Mouse (Mus musculus) heart, adult 9 months (tissue): Measurements from ENCODE around the gene Golga3.
A peak's percentile ranks its signal among the peaks of the same experiment; 100 is the strongest.

Experiments used
- DNase-seq, 2 experiments: peaks; one replicate each; pipeline ENCODE4 v3.0.0; 2022; ENCODE audit warnings: low spot score in 2 of 2

Gene Golga3

DNA sequence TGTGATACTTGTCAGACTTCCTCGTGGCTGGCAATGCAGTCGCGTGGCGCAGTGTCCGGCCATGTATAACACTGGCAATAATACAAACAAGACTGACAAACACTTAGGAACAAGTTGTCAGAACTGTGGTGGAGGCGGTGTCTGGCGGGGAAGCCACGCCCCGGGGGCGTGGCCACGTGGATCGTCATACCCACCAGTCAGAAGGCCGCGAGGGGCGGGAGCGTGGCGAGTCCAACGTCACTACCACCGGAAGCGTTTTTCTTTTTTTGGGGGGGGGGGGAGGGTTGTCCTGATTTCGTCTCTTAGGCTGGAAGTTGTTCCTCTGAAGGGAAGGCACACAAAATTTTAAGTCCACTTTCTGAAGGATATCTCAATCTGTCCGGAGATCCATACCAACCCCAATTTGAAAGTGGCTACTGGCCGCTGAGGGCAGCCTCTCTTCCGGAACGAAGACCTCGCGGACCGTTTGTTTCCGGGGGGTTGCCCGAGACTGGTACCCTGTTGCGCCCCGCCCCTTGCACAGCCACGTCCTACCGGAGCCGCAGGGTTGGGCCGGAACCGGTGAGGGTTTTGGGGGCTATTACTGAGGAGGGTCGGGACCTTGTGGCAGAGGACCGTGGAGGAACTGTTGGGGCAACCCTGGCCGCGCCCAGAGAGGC, at the start of gene Golga3:
Gene Golga3 (plus strand): TSS at position 340 of the 659 bp plus-strand sequence.
- peak; percentile 87 to 95 for DNase-seq

- peak; percentile 98 to 99 for DNase-seq
Measured at GRCm38 (mm10) chr5:110135293-110136086, 41.0 kb upstream of the Golga3 start, which contains the start of gene Chfr. TSS of gene Chfr (plus strand) at chr5:110135842.

- no peak for DNase-seq
Measured at GRCm38 (mm10) chr5:110136087-110136464, 40.4 kb upstream of the Golga3 start.

DNA sequence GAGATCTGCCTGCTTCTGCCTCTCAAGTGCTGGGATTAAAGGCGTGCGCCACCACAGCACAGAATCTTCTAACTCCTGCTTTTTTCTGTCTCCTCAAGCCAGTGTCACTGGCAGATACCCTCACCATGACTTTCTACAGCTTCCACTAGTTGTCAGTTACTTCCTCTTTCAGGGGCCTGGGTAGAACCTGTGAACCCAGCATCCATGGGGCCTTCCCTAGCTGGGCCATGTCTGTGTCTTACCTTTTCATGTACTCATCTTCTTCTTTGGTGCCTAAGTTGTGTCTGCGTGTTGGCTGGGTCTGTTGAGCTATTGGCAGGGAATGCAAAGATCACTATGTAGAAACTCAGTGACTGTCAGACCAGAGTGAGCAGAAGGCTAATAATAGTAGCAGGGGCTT, 38.7 kb upstream of the Golga3 start:
- no peak for DNase-seq

DNA sequence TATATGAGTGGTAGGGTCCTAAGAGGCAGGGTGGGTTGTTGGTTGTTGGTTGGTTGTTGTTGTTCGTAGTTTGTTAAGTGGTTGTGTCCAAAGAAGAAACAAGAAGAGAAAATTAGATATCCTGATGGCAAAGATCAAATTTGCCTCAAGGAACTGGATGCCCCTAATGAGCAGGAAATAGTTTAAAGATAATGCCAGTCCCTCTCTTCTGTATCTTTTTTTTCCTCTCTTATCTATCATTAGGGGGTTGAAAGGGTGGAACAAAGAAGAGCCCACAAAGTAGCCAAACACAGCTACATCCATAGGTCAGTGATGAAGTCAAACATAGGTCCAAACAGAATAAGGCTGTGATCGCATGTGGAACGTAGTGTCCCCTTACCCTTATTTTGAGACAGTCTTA, 37.2 kb upstream of the Golga3 start:
- DNase-seq = no peak

DNA sequence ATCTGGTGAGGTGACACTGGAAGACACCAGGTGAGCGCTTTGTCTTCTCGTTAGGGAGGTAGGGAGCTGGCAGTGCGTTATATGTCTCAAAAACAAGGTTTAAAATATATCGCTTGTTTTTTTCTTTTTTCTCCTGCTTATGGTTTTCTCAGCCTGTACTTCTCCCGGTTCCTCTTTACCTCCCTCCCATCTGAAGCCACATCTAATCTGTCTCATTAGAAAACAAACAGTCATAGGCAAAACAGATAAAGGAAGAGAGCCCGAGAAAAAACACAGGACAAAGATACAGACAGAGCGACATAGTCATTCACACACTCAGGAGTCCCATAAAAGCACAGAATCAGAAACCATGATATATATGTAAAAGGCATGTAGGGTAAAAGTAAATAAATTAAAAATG, 36.1 kb upstream of the Golga3 start:
- DNase-seq = no peak

- peak; percentile 5 to 22 for DNase-seq
Measured at GRCm38 (mm10) chr5:110142309-110142708, 34.2 kb upstream of the Golga3 start.

DNA sequence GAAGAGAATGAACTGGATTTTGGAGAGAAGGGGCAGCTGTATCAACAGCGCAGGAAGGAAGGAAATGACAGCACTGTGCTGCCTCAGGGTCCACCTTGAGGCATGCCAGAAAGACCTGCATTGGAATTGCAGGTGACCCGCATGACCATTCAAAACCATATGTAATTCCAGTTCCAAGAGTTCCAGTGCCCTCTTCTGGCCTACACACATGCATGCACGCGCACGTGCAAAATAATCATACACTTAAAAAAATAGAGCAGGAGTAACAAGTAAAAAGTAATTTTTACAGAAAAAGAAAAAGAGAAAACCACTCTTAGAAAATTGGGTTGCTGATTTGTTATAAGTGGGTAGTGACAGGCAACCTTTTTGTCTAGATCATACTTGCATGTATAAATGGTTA, 33.5 kb upstream of the Golga3 start:
- no peak for DNase-seq

GRCm38 (mm10) chr5:110169374-110169773, 7.1 kb upstream of the Golga3 start:
- DNase-seq = no peak

DNA sequence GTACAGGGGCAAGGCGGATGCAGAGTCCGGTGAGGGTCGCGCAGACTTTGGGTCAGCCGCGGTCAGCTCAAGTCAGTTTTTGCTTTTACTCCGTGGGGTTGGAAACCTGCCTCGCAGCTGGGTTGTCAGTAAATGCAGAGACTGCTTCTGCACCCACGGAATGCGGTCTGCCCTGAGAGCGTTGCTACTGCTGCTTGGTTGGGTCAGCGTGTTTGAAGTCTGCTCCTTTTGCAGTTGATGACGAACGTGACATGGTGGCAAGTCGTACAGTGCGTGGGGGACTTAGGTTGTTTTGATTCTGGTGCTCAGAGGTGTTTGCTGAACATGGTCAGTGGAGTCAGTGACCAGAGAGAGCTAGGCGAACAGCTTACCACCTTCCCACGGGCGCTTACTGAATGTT, 520 bp downstream of the Golga3 start:
- DNase-seq = no peak

GRCm38 (mm10) chr5:110178628-110179027, 2.1 kb downstream of the Golga3 start:
- no peak for DNase-seq

DNA sequence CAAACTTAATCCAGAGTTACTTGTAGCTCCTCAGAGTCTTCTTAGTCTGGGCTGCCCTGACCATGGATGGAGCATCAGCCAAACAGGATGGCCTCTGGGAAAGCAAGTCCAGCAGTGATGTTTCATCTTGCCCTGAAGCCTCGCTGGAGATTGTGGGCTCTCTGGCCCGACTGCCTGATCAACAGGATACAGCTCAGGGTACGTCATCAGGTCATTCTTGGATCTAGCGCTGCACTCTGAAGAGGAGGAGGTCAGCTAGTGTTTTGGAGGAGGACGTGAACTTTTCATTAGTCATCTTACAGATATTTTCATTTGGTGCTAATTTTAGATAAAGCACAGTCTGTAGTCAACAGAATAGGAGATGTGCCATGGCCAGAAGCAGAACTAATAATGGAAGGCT, 5.2 kb downstream of the Golga3 start:
- peak; percentile 39 to 46 for DNase-seq

GRCm38 (mm10) chr5:110203164-110203895, 26.8 kb downstream of the Golga3 start:
- DNase-seq = no peak

DNA sequence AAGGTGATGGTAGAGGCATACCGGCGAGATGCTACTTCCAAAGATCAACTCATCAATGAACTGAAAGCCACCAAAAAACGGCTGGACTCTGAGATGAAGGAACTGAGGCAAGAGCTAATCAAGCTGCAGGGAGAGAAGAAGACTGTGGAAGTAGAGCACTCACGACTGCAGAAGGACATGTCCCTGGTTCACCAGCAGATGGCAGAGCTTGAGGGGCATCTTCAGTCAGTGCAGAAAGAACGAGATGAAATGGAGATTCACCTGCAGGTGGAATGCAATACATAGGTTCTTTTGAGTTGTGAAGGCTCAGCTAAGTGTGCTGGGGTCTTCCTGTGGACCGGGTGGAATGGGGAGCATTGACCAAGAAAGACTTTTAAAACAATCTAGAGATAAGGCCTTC, 28.3 kb downstream of the Golga3 start:
- no peak for DNase-seq

GRCm38 (mm10) chr5:110211312-110211711, 34.8 kb downstream of the Golga3 start:
- no peak for DNase-seq

DNA sequence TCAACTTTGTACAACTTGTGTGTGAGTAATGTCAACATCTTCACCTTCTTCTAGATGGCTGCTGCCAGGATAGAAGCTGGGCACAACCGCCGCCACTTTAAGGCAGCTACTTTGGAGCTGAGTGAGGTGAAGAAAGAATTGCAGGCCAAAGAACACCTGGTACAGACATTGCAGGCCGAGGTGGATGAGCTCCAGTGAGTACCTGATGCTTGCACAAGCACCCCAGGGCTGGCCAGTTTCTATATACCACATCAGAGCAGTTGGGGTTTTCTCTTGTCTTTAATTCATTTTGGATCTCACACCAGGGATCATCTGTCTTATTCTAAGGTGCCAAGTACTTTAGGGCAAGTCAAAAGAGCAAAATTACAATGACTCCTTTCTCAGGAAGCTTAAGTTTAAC, 40.3 kb downstream of the Golga3 start:
- DNase-seq = no peak

DNA sequence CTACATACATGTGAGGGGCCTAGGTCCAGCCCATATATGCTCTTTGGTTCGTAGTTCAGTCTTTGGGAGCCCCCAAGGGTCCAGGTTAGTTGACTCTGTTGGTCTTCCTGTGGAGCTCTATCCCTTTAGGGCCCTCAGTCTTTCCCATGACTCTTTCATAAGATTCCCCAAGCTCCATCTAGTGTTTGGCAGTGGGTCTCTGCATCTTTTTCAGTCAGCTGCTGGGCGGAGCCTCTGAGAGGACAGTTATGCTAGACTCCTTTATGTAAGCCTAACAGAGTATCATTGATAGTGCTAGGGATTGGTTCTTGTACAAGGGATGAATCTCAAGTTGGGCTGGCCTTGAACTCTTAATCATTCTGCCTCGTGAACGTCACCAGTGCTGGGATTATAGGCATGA, 43.8 kb downstream of the Golga3 start:
- no peak for DNase-seq

DNA sequence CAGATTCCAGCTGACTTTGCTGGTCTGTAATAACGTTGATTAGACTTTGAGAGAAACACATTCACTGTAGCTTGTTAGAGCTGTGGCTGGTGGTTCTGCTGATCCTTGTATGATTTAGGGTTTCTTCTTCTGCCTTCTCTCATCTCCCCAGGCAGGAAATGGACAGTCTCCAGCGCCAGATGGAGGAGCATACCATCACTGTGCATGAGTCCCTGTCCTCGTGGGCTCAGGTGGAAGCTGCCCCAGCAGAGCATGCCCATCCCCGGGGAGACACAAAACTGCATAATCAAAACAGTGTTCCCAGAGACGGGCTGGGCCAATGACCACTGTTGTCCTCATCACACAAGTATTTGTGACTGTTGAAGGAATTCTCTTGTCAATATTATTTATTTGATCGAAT, 46.3 kb downstream of the Golga3 start:
- DNase-seq = no peak

DNA sequence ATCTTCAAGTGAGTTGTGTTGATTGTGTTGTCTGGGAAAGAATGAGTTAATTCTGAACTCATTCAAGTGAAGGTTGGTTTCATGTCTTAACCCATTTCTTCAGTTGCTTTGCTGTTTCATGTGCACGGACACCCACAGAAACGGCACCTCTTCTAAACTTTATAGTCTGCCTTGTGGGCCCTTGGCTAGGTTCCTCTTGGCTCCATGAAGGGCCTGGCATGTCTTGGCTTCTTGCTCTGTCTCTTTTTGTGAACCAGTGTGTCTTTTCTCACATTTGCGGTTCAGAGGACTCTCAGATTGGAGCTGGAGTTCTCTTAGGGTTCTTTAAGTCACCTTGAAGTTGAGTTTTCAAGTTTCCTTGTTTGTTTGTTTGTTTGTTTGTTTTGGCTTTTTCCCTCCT, 48.6 kb downstream of the Golga3 start:
- no peak for DNase-seq

DNA sequence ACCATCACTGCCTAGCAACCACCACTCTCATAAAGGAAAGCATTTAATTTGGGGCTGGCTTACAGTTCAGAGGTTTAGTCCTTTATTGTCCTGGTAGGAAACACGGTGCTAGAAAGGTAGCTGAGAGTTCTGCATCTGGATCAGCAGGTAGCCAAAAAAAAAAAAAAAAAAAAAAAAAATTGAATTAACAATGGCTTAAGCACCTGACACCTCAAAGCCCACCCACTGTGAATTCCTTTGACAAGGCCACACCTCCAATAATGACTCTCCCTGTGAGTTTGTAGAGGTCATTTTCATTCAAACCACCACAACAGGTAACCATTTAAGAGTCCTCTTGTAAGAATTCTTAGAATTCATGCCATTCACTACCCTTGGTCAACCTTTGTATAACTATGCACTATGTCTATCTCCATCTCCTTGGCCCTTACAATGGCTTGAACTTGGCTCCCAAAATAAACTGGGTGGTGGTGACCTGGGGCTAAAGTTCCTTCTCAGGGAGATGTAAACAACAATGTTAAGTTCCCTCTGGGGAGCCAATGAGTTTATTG, 50.9 kb downstream of the Golga3 start:
- DNase-seq = no peak

DNA sequence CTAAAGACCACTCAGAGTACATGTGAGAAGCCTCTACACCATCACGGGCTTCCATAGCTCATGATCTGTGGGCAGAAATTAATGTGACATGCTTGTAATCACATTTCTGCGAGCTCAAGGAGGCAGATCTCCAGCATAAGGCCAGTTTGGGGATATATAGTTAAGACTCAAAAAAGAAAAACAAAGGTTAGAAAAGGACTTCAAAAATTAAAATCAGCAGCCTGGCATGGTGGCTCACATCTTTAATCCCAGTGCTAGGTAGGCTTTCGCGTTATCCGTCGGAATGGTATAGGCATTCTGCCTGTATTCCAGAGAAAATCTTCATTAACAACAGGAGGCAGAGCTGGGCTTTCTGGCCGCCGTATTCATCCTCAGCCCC, 53.9 kb downstream of the Golga3 start:
- DNase-seq = no peak

GRCm38 (mm10) chr5:110230780-110231461, 54.4 kb downstream of the Golga3 start, which contains the start of gene Ankle2:
TSS of gene Ankle2 (plus strand) at chr5:110231004.
- DNase-seq = peak; percentile 89 to 90
